Mouse (Mus musculus) heart, embryonic 15.5 days (tissue): ENCODE measurements around the gene N4bp3. TPM values are rescaled to one million over a fixed set of nuclear protein-coding genes. Genes with fewer than 3 reads are reported as not detected.
"Not testable (repeated sequence)": the region's sequence is repeated elsewhere in the genome, so short reads cannot be mapped to it uniquely, and the experiment has no call there.

ENCODE experiments used
- ATAC-seq: fragments of 200-750 bp; cut with Nextera tagmentation; replicated peaks from 2 replicates; pipeline ENCODE4 v1.8.0; 2017; ENCODE audit warnings: low read depth, moderate TSS enrichment; ENCODE audit not compliant: insufficient number of reproducible peaks, insufficient read depth, low FRiP score
- H3K27ac ChIP-seq: fragments of 300-500 bp; sonication (generic); 2 replicates; pipeline ENCODE4 v1.5.1; 2015; ENCODE audit warnings: mild to moderate bottlenecking, inconsistent platforms
- H3K27me3 ChIP-seq: fragments of 300-500 bp; sonication (generic); 2 replicates; pipeline ENCODE4 v1.6.1; 2015; ENCODE audit warnings: inconsistent platforms
- H3K36me3 ChIP-seq: fragments of 300-500 bp; sonication (generic); 2 replicates; pipeline ENCODE4 v1.6.1; 2015; ENCODE audit warnings: mild to moderate bottlenecking, inconsistent platforms
- H3K4me1 ChIP-seq: fragments of 300-500 bp; sonication (generic); replicated peaks from 2 replicates; pipeline ENCODE4 v1.6.1; 2015; ENCODE audit warnings: inconsistent platforms
- H3K4me2 ChIP-seq: fragments of 300-500 bp; sonication (generic); 2 replicates; pipeline ENCODE4 v1.6.1; 2015; ENCODE audit warnings: inconsistent platforms, mild to moderate bottlenecking, moderate library complexity
- H3K4me3 ChIP-seq: fragments of 300-500 bp; sonication (generic); 2 replicates; pipeline ENCODE4 v1.5.1; 2015; ENCODE audit warnings: mild to moderate bottlenecking, inconsistent platforms
- H3K9ac ChIP-seq: fragments of 300-500 bp; sonication (generic); 2 replicates; pipeline ENCODE4 v1.6.1; 2015; ENCODE audit warnings: mild to moderate bottlenecking, inconsistent platforms
- H3K9me3 ChIP-seq: fragments of 300-500 bp; sonication (generic); replicated peaks from 2 replicates; pipeline ENCODE4 v1.6.1; 2016; ENCODE audit warnings: inconsistent platforms
- WGBS: fragments of 180-500 bp; shearing (Covaris S2); methylation state at CpG from one replicate; pipeline ENCODE4 v1.1.7; 2015; ENCODE audit warnings: mixed read lengths; 5-methylcytosine and 5-hydroxymethylcytosine counted together
- polyA plus RNA-seq: library from polyadenylated mRNA; unstranded; fragments of >200 nt; fragmentation: Nextera tagmentation; extraction: Ambion mirVana; gene quantifications from 2 replicates; pipeline ENCODE4 v1.2.1, GENCODE M21; 2015

Gene N4bp3
- polyA plus RNA-seq, 1 experiment from 2014 or later: 16.6 TPM

- Histone ChIP-seq H3K27me3 (0 out of 2 replicates have a peak, but pooled peaks cover 6% of the 10 kb centered on the region), H3K36me3 (peaks cover 10% of the 10 kb centered on the region; the same call in 1 of the 2 replicates), H3K9ac (no peak overlapping the region), H3K4me3 (no peak overlapping the region), H3K4me2 (no peak overlapping the region), H3K4me1 (peaks cover 29% of the 10 kb centered on the region), H3K9me3 (no peaks in the 10 kb centered on the region), H3K27ac (no peak overlapping the region)
- 79% methylated on average over 7 of the region's 7 CpGs for WGBS
- ATAC-seq: no peak
These were observed 9.9 kb downstream of the N4bp3 start for GRCm38 (mm10) chr11:51640748-51641147.

GRCm38 (mm10) chr11:51638497-51638896 is 12.1 kb downstream of the N4bp3 start:
- 71% methylated on average over 5 of the region's 5 CpGs for WGBS
- 0 out of 2 replicates have a peak, but pooled peaks cover 4% of the 10 kb centered on the region for H3K36me3 ChIP-seq
- H3K9me3 ChIP-seq: no peaks in the 10 kb centered on the region
- H3K4me3 ChIP-seq: no peak overlapping the region
- H3K4me2 ChIP-seq: peak overlapping the region; percentile 50; the same call in 1 of the 2 replicates
- H3K4me1 ChIP-seq: peaks cover 28% of the 10 kb centered on the region
- 0 out of 2 replicates have a peak, but pooled peaks cover 2% of the 10 kb centered on the region for H3K27me3 ChIP-seq
- no peak overlapping the region for H3K9ac ChIP-seq
- ATAC-seq: no peak
- peak overlapping the region; percentile 64 for H3K27ac ChIP-seq

GRCm38 (mm10) chr11:51637971-51638414 is 12.6 kb downstream of the N4bp3 start:
- Histone ChIP-seq H3K9ac (no peak overlapping the region), H3K9me3 (no peaks in the 10 kb centered on the region), H3K4me1 (peaks cover 23% of the 10 kb centered on the region), H3K4me2 (peak overlapping the region; percentile 50), H3K27ac (peak overlapping the region; percentile 64), H3K27me3 (0 out of 2 replicates have a peak, but pooled peaks cover 2% of the 10 kb centered on the region), H3K36me3 (no peaks in the 10 kb centered on the region), H3K4me3 (peak overlapping the region; percentile 21)
- 11% methylated on average over 17 of the region's 17 CpGs for WGBS
- ATAC-seq: no peak

GRCm38 (mm10) chr11:51636323-51636684 is 14.3 kb downstream of the N4bp3 start:
- WGBS: 5% methylated on average over 6 of the region's 6 CpGs
- ATAC-seq: 0 out of 2 replicates have a peak, but pooled peaks have one; percentile 19
- Histone ChIP-seq H3K4me1 (peaks cover 27% of the 10 kb centered on the region), H3K4me2 (peak overlapping the region; percentile 78), H3K4me3 (peak overlapping the region; percentile 88), H3K9me3 (no peaks in the 10 kb centered on the region), H3K36me3 (no peaks in the 10 kb centered on the region), H3K9ac (peak overlapping the region; percentile 87), H3K27me3 (0 out of 2 replicates have a peak, but pooled peaks cover 2% of the 10 kb centered on the region), H3K27ac (peak overlapping the region; percentile 79)

- WGBS: under 1% methylated on average over 61 of the region's 61 CpGs
- Histone ChIP-seq H3K4me2 (peak within 1 kb of the TSS; percentile 78), H3K27me3 (0 out of 2 replicates have a peak, but pooled peaks cover 2% of the 10 kb centered on the region), H3K4me1 (peaks cover 27% of the 10 kb centered on the region), H3K36me3 (no peaks in the 10 kb centered on the region), H3K9me3 (no peaks in the 10 kb centered on the region), H3K4me3 (peak within 1 kb of the TSS; percentile 88), H3K9ac (peak within 1 kb of the TSS; percentile 87), H3K27ac (peak within 1 kb of the TSS; percentile 79)
- ATAC-seq: peak; percentile 81
These were observed 14.9 kb downstream of the N4bp3 start, which contains the start of gene Rmnd5b for GRCm38 (mm10) chr11:51635525-51636322. Rmnd5b (minus strand) TSS chr11:51635896.

- Histone ChIP-seq H3K27me3 (0 out of 2 replicates have a peak, but pooled peaks cover 2% of the 10 kb centered on the region), H3K9ac (peak overlapping the region; percentile 87), H3K4me1 (peaks cover 27% of the 10 kb centered on the region), H3K4me3 (peak overlapping the region; percentile 88), H3K36me3 (no peaks in the 10 kb centered on the region), H3K9me3 (no peaks in the 10 kb centered on the region), H3K4me2 (peak overlapping the region; percentile 78), H3K27ac (peak overlapping the region; percentile 79)
- WGBS: 8% methylated on average over 6 of the region's 6 CpGs
- no peak for ATAC-seq
These were observed 15.5 kb downstream of the N4bp3 start for GRCm38 (mm10) chr11:51635127-51635524.

- H3K36me3 ChIP-seq: peaks cover 9% of the 10 kb centered on the region
- peaks cover 29% of the 10 kb centered on the region for H3K4me1 ChIP-seq
- no peak overlapping the region for H3K9ac ChIP-seq
- H3K27ac ChIP-seq: no peak overlapping the region
- no peak overlapping the region for H3K4me3 ChIP-seq
- no peaks in the 10 kb centered on the region for H3K9me3 ChIP-seq
- H3K27me3 ChIP-seq: 0 out of 2 replicates have a peak, but pooled peaks cover 2% of the 10 kb centered on the region
- 86% methylated on average over 3 of the region's 3 CpGs for WGBS
- H3K4me2 ChIP-seq: no peak overlapping the region
- ATAC-seq: no peak
These were observed 16.9 kb downstream of the N4bp3 start for GRCm38 (mm10) chr11:51633721-51634120.

GRCm38 (mm10) chr11:51633200-51633599 is 17.4 kb downstream of the N4bp3 start:
- not testable (repeated sequence) for H3K27ac ChIP-seq, ATAC-seq, H3K4me2 ChIP-seq, H3K27me3 ChIP-seq, H3K9ac ChIP-seq, H3K9me3 ChIP-seq, H3K4me3 ChIP-seq
- Histone ChIP-seq H3K36me3 (peaks cover 12% of the 10 kb centered on the region), H3K4me1 (peaks cover 29% of the 10 kb centered on the region)
- 93% methylated on average over 7 of the region's 7 CpGs for WGBS

GRCm38 (mm10) chr11:51632130-51632753 is 18.4 kb downstream of the N4bp3 start:
- WGBS: 75% methylated on average over 6 of the region's 6 CpGs
- H3K4me2 ChIP-seq: no peak overlapping the region
- H3K4me1 ChIP-seq: peaks cover 22% of the 10 kb centered on the region
- H3K4me3 ChIP-seq: no peak overlapping the region
- no peaks in the 10 kb centered on the region for H3K27me3 ChIP-seq
- H3K36me3 ChIP-seq: peaks cover 14% of the 10 kb centered on the region
- no peak for ATAC-seq
- no peak overlapping the region for H3K9ac ChIP-seq
- no peaks in the 10 kb centered on the region for H3K9me3 ChIP-seq
- H3K27ac ChIP-seq: no peak overlapping the region

- no peak overlapping the region for H3K4me3 ChIP-seq
- H3K9me3 ChIP-seq: no peaks in the 10 kb centered on the region
- no peak for ATAC-seq
- H3K27me3 ChIP-seq: no peaks in the 10 kb centered on the region
- H3K9ac ChIP-seq: no peak overlapping the region
- no peak overlapping the region for H3K27ac ChIP-seq
- peaks cover 36% of the 10 kb centered on the region for H3K36me3 ChIP-seq
- no peak overlapping the region for H3K4me2 ChIP-seq
- WGBS: 75% methylated on average over 15 of the region's 15 CpGs
- peaks cover 13% of the 10 kb centered on the region for H3K4me1 ChIP-seq
These were observed 20.9 kb downstream of the N4bp3 start for GRCm38 (mm10) chr11:51629651-51630314.

GRCm38 (mm10) chr11:51627907-51628306 is 22.7 kb downstream of the N4bp3 start:
- Histone ChIP-seq H3K4me2 (no peak overlapping the region), H3K27me3 (no peaks in the 10 kb centered on the region), H3K4me1 (0 out of 2 replicates have a peak, but pooled peaks cover 8% of the 10 kb centered on the region), H3K9me3 (no peaks in the 10 kb centered on the region), H3K36me3 (peaks cover 54% of the 10 kb centered on the region), H3K9ac (no peak overlapping the region), H3K27ac (no peak overlapping the region), H3K4me3 (no peak overlapping the region)
- 77% methylated on average over 8 of the region's 8 CpGs for WGBS
- ATAC-seq: no peak
